Mouse (Mus musculus): Measurements from ENCODE around the gene Rad50. TPM values are rescaled to one million over a fixed set of nuclear protein-coding genes. Genes with fewer than 3 reads are reported as not detected.
A peak's percentile ranks its signal among the peaks of the same experiment; 100 is the strongest.

Gene Rad50
- polyA plus RNA-seq, 1 experiment, result 6.1 TPM

- H3K4me1 ChIP-seq (ENCODE audit: control insufficient read depth, insufficient read depth, low read length), result peaks cover 5% of the 10 kb centered on the region
- no peak overlapping the region for H3K4me3 ChIP-seq (ENCODE audit: insufficient read depth, low read length)
- H3K27ac ChIP-seq (ENCODE audit: insufficient read depth, low read length), result no peak overlapping the region
- TF ChIP-seq POLR2A (IDR thresholded peaks at IDR 0.05; ENCODE audit: extremely low read depth, insufficient read depth, low read length), result no peak
- TF ChIP-seq CTCF (IDR thresholded peaks at IDR 0.05; ENCODE audit: extremely low read depth, insufficient read depth, low read length), result no peak
Observed at GRCm38 (mm10) chr11:53662794-53663674, 44.1 kb downstream of the Rad50 start.

GRCm38 (mm10) chr11:53657828-53658227 is 49.3 kb downstream of the Rad50 start:
- TF ChIP-seq CTCF (IDR thresholded peaks at IDR 0.05; ENCODE audit: extremely low read depth, insufficient read depth, low read length), result no peak
- no peak for TF ChIP-seq POLR2A (IDR thresholded peaks at IDR 0.05; ENCODE audit: extremely low read depth, insufficient read depth, low read length)
- peaks cover 2% of the 10 kb centered on the region for H3K4me1 ChIP-seq (ENCODE audit: control insufficient read depth, insufficient read depth, low read length)
- no peak overlapping the region for H3K27ac ChIP-seq (ENCODE audit: insufficient read depth, low read length)
- no peak overlapping the region for H3K4me3 ChIP-seq (ENCODE audit: insufficient read depth, low read length)

GRCm38 (mm10) chr11:53657381-53657780 is 49.7 kb downstream of the Rad50 start:
- Histone ChIP-seq H3K27ac (ENCODE audit: insufficient read depth, low read length) (no peak overlapping the region), H3K4me3 (ENCODE audit: insufficient read depth, low read length) (no peak overlapping the region), H3K4me1 (ENCODE audit: control insufficient read depth, insufficient read depth, low read length) (no peaks in the 10 kb centered on the region)
- no peak for TF ChIP-seq CTCF (IDR thresholded peaks at IDR 0.05; ENCODE audit: extremely low read depth, insufficient read depth, low read length)
- TF ChIP-seq POLR2A (IDR thresholded peaks at IDR 0.05; ENCODE audit: extremely low read depth, insufficient read depth, low read length), result no peak

GRCm38 (mm10) chr11:53656558-53657202 is 50.4 kb downstream of the Rad50 start:
- Histone ChIP-seq H3K27ac (ENCODE audit: insufficient read depth, low read length) (no peak overlapping the region), H3K4me1 (ENCODE audit: control insufficient read depth, insufficient read depth, low read length) (no peaks in the 10 kb centered on the region), H3K4me3 (ENCODE audit: insufficient read depth, low read length) (no peak overlapping the region)
- TF ChIP-seq POLR2A (IDR thresholded peaks at IDR 0.05; ENCODE audit: extremely low read depth, insufficient read depth, low read length) (no peak), CTCF (IDR thresholded peaks at IDR 0.05; ENCODE audit: extremely low read depth, insufficient read depth, low read length) (no peak)

GRCm38 (mm10) chr11:53655043-53655442 is 52.1 kb downstream of the Rad50 start:
- TF ChIP-seq POLR2A (IDR thresholded peaks at IDR 0.05; ENCODE audit: extremely low read depth, insufficient read depth, low read length), result no peak
- no peak for TF ChIP-seq CTCF (IDR thresholded peaks at IDR 0.05; ENCODE audit: extremely low read depth, insufficient read depth, low read length)
- Histone ChIP-seq H3K4me1 (ENCODE audit: control insufficient read depth, insufficient read depth, low read length) (no peaks in the 10 kb centered on the region), H3K27ac (ENCODE audit: insufficient read depth, low read length) (no peak overlapping the region), H3K4me3 (ENCODE audit: insufficient read depth, low read length) (no peak overlapping the region)

- TF ChIP-seq CTCF (IDR thresholded peaks at IDR 0.05; ENCODE audit: extremely low read depth, insufficient read depth, low read length) (no peak), POLR2A (IDR thresholded peaks at IDR 0.05; ENCODE audit: extremely low read depth, insufficient read depth, low read length) (no peak)
Observed at GRCm38 (mm10) chr11:53652427-53652826, 54.7 kb downstream of the Rad50 start.

GRCm38 (mm10) chr11:53651441-53651840 is 55.7 kb downstream of the Rad50 start:
- no peak overlapping the region for H3K27ac ChIP-seq (ENCODE audit: insufficient read depth, low read length)
- TF ChIP-seq CTCF (IDR thresholded peaks at IDR 0.05; ENCODE audit: extremely low read depth, insufficient read depth, low read length), result no peak
- no peak for TF ChIP-seq POLR2A (IDR thresholded peaks at IDR 0.05; ENCODE audit: extremely low read depth, insufficient read depth, low read length)

More at GRCm38 (mm10) chr11:53652427-53652826, 54.7 kb downstream of the Rad50 start:
- no peak overlapping the region for H3K27ac ChIP-seq (ENCODE audit: insufficient read depth, low read length)
- H3K4me1 ChIP-seq (ENCODE audit: control insufficient read depth, insufficient read depth, low read length), result no peaks in the 10 kb centered on the region
- no peak overlapping the region for H3K4me3 ChIP-seq (ENCODE audit: insufficient read depth, low read length)

GRCm38 (mm10) chr11:53644017-53644416 is 63.1 kb downstream of the Rad50 start:
- no peak overlapping the region for H3K27ac ChIP-seq (ENCODE audit: insufficient read depth, low read length)
- TF ChIP-seq POLR2A (IDR thresholded peaks at IDR 0.05; ENCODE audit: extremely low read depth, insufficient read depth, low read length) (no peak), CTCF (IDR thresholded peaks at IDR 0.05; ENCODE audit: extremely low read depth, insufficient read depth, low read length) (no peak)
- no peak overlapping the region for H3K4me3 ChIP-seq (ENCODE audit: insufficient read depth, low read length)
- no peaks in the 10 kb centered on the region for H3K4me1 ChIP-seq (ENCODE audit: control insufficient read depth, insufficient read depth, low read length)

More at GRCm38 (mm10) chr11:53651441-53651840, 55.7 kb downstream of the Rad50 start:
- Histone ChIP-seq H3K4me3 (ENCODE audit: insufficient read depth, low read length) (no peak overlapping the region), H3K4me1 (ENCODE audit: control insufficient read depth, insufficient read depth, low read length) (no peaks in the 10 kb centered on the region)

GRCm38 (mm10) chr11:53642744-53643279 is 64.3 kb downstream of the Rad50 start:
- Histone ChIP-seq H3K4me3 (ENCODE audit: insufficient read depth, low read length) (no peak overlapping the region), H3K4me1 (ENCODE audit: control insufficient read depth, insufficient read depth, low read length) (no peaks in the 10 kb centered on the region), H3K27ac (ENCODE audit: insufficient read depth, low read length) (no peak overlapping the region)
- TF ChIP-seq CTCF (IDR thresholded peaks at IDR 0.05; ENCODE audit: extremely low read depth, insufficient read depth, low read length) (peak; percentile 17; the same call in 1 of the 2 replicates), POLR2A (IDR thresholded peaks at IDR 0.05; ENCODE audit: extremely low read depth, insufficient read depth, low read length) (no peak)

All from cortical plate, adult 2 months (tissue).